Mouse (Mus musculus) heart, embryonic 15.5 days (tissue): ENCODE data around the gene Il22ra2. TPM values are rescaled to one million over a fixed set of nuclear protein-coding genes. Genes with fewer than 3 reads are reported as not detected.
A peak's percentile ranks its signal among the peaks of the same experiment; 100 is the strongest.

Experiments
- ATAC-seq: fragments of 200-750 bp; cut with Nextera tagmentation; replicated peaks from 2 replicates; pipeline ENCODE4 v1.8.0; 2017; ENCODE audit warnings: low read depth, moderate TSS enrichment; ENCODE audit not compliant: insufficient number of reproducible peaks, insufficient read depth, low FRiP score
- H3K27ac ChIP-seq: fragments of 300-500 bp; sonication (generic); 2 replicates; pipeline ENCODE4 v1.5.1; 2015; ENCODE audit warnings: mild to moderate bottlenecking, inconsistent platforms
- H3K27me3 ChIP-seq: fragments of 300-500 bp; sonication (generic); 2 replicates; pipeline ENCODE4 v1.6.1; 2015; ENCODE audit warnings: inconsistent platforms
- H3K36me3 ChIP-seq: fragments of 300-500 bp; sonication (generic); 2 replicates; pipeline ENCODE4 v1.6.1; 2015; ENCODE audit warnings: mild to moderate bottlenecking, inconsistent platforms
- H3K4me1 ChIP-seq: fragments of 300-500 bp; sonication (generic); replicated peaks from 2 replicates; pipeline ENCODE4 v1.6.1; 2015; ENCODE audit warnings: inconsistent platforms
- H3K4me2 ChIP-seq: fragments of 300-500 bp; sonication (generic); 2 replicates; pipeline ENCODE4 v1.6.1; 2015; ENCODE audit warnings: inconsistent platforms, mild to moderate bottlenecking, moderate library complexity
- H3K4me3 ChIP-seq: fragments of 300-500 bp; sonication (generic); 2 replicates; pipeline ENCODE4 v1.5.1; 2015; ENCODE audit warnings: mild to moderate bottlenecking, inconsistent platforms
- H3K9ac ChIP-seq: fragments of 300-500 bp; sonication (generic); 2 replicates; pipeline ENCODE4 v1.6.1; 2015; ENCODE audit warnings: mild to moderate bottlenecking, inconsistent platforms
- H3K9me3 ChIP-seq: fragments of 300-500 bp; sonication (generic); replicated peaks from 2 replicates; pipeline ENCODE4 v1.6.1; 2016; ENCODE audit warnings: inconsistent platforms
- WGBS: fragments of 180-500 bp; shearing (Covaris S2); methylation state at CpG from one replicate; pipeline ENCODE4 v1.1.7; 2015; ENCODE audit warnings: mixed read lengths; 5-methylcytosine and 5-hydroxymethylcytosine counted together
- polyA plus RNA-seq: library from polyadenylated mRNA; unstranded; fragments of >200 nt; fragmentation: Nextera tagmentation; extraction: Ambion mirVana; gene quantifications from 2 replicates; pipeline ENCODE4 v1.2.1, GENCODE M21; 2015

Il22ra2 gene
- polyA plus RNA-seq, 1 experiment from 2014 or later: not detected

DNA sequence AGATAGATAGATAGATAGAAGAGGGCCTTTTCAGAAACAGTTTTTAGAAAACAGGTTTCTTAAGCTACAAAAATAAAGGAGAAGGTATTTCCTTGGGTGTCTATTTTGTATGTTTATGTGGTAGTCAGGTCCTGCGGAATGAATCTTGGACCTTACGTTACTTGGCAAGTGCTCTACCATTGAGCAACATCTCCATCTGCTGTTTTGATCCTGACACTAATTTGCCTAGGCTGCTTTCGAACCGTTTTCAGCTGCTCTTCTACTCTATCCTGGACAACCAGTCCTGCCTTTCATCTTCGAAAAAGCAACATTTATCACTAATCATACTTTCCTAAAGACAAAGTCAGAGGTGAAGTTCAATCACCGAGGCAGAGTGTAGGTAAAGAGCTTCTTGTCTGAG lies 18.6 kb upstream of the Il22ra2 start:
- no peak overlapping the region for H3K4me3 ChIP-seq
- H3K9me3 ChIP-seq: no peaks in the 10 kb centered on the region
- no peaks in the 10 kb centered on the region for H3K4me1 ChIP-seq
- no peak overlapping the region for H3K4me2 ChIP-seq
- no peak for ATAC-seq
- peaks cover 77% of the 10 kb centered on the region for H3K36me3 ChIP-seq
- H3K27me3 ChIP-seq: no peaks in the 10 kb centered on the region
- 89% methylated on average over 6 of the region's 6 CpGs for WGBS
- no peak overlapping the region for H3K9ac ChIP-seq
- no peak overlapping the region for H3K27ac ChIP-seq

DNA sequence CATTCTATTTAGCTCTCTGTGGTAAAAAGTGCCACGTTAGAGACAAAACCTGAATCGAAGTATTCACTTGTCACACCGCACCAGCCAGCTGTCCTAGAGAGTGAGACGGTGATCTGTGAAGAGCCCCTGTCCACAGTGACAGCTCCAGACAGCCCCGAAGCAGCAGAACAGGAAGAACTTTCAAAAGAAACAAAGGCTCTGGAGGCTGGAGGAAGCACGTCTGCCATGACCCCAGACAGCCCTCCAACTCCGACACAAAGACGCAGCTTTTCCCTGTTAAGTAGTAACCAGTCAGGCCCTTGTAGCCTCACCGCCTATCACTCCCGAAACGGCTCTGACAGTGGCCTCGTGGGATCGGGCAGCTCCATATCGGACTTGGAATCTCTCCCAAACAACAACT lies 12.7 kb upstream of the Il22ra2 start:
- Histone ChIP-seq H3K9me3 (no peaks in the 10 kb centered on the region), H3K4me2 (no peak overlapping the region), H3K27me3 (no peaks in the 10 kb centered on the region), H3K27ac (peak overlapping the region; percentile 38; the same call in 1 of the 2 replicates), H3K4me3 (no peak overlapping the region), H3K36me3 (peaks cover 48% of the 10 kb centered on the region), H3K4me1 (peaks cover 12% of the 10 kb centered on the region), H3K9ac (no peak overlapping the region)
- ATAC-seq: no peak
- WGBS: 54% methylated on average over 14 of the region's 14 CpGs

DNA sequence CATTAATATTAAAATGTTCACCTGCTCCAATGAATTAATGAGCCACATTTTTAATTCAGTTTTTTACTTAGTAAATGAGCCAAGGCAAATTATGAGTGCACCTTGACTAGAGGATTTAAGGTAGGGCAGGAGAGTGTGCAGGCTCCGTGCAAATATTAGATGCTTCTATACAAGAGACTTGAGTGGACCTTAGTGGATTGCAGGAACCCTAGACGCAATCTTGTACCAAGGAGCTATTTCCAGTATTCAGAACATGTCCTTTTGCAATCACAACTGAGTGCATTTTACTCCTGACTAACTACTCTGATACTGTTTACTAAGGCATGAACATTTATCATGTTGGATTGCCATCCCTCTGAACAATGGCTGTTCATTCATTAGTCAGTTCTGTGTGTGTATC lies 10.2 kb upstream of the Il22ra2 start:
- WGBS: 50% methylated on average over 2 of the region's 2 CpGs
- Histone ChIP-seq H3K4me2 (no peak overlapping the region), H3K9ac (no peak overlapping the region), H3K9me3 (no peaks in the 10 kb centered on the region), H3K4me1 (peaks cover 12% of the 10 kb centered on the region), H3K27me3 (no peaks in the 10 kb centered on the region), H3K36me3 (peaks cover 25% of the 10 kb centered on the region), H3K4me3 (no peak overlapping the region), H3K27ac (no peak overlapping the region)
- ATAC-seq: no peak

DNA sequence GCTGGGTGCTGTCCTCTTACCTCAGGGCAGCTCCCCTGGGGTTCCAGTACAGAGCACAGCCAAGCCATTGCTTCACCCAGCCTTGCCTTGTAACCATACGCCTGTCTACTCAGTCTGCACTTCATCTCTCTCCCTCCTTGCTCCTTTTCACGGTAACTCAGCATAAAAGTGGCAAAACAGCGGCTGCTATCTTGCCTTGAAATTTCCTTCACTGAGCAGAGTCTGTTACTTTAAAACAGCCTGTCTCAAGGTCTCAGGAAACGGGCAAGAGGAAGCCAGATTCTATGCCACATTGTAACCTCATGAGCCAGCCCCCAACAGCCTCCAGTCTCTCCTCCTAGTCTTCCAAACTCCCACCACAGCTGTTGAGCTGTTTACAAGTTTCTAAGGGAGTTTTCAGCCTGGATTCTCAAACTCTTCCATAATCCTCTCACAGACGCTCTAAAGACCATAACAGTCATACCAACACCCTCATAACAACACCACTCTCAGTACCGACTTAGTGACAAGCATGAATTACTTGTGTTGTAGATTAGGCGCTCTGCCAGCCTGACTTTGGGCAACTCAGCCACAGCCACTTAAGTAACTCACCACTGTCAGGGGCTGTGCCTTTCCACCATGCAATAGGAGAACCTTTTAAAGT lies 8.6 kb upstream of the Il22ra2 start:
- peaks cover 17% of the 10 kb centered on the region for H3K36me3 ChIP-seq
- no peaks in the 10 kb centered on the region for H3K9me3 ChIP-seq
- peak overlapping the region; percentile 45 for H3K4me2 ChIP-seq
- no peaks in the 10 kb centered on the region for H3K27me3 ChIP-seq
- H3K4me3 ChIP-seq: no peak overlapping the region
- no peak overlapping the region for H3K9ac ChIP-seq
- 20% methylated on average over 7 of the region's 7 CpGs for WGBS
- peaks cover 12% of the 10 kb centered on the region for H3K4me1 ChIP-seq
- peak overlapping the region; percentile 78 for H3K27ac ChIP-seq
- ATAC-seq: peak; percentile 64

DNA sequence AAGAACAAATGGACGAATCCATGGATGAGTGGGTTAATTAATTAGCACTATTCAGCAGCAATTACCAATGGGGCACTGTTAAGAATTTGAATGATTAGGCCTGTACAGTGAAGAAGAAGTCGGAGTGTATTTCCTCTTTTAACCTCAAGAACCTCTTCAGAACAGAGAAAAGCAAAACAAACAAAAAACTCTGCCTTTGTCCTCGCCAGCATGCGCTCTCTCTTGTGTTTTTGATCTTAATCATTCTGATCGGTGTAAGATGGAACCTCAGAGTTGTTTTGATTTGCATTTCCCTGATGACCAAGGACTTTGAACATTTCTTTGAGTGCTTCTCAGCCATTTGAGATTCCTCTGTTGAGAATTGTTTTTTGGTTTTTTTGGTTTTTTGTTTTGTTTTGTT lies 2.1 kb upstream of the Il22ra2 start:
- H3K4me3 ChIP-seq: no peak overlapping the region
- no peak for ATAC-seq
- H3K27me3 ChIP-seq: no peaks in the 10 kb centered on the region
- no peaks in the 10 kb centered on the region for H3K9me3 ChIP-seq
- H3K9ac ChIP-seq: no peak overlapping the region
- no peaks in the 10 kb centered on the region for H3K4me1 ChIP-seq
- H3K4me2 ChIP-seq: no peak overlapping the region
- WGBS: 64% methylated on average over 5 of the region's 5 CpGs
- H3K27ac ChIP-seq: no peak overlapping the region
- no peaks in the 10 kb centered on the region for H3K36me3 ChIP-seq

DNA sequence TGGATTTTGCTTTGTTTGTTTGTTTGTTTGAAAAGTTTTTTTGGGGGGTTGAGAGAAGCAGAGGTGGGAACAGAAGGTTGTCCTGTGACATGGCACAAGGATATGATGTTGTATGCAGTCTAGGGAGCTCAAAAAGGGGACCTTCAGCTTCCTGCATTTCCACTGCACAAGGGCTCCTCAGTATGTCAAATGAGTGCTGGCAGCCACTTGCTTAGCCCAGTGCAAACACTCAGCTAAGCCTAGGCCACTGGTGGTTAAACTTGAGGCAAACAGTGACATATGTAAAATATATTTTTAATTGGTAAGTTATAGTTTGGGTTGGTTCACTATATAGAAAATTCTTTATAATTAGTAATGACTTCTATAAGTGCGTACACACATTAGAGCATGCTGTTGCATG lies 2.8 kb downstream of the Il22ra2 start:
- no peaks in the 10 kb centered on the region for H3K9me3 ChIP-seq
- no peak overlapping the region for H3K4me3 ChIP-seq
- no peaks in the 10 kb centered on the region for H3K36me3 ChIP-seq
- no peaks in the 10 kb centered on the region for H3K27me3 ChIP-seq
- no peak overlapping the region for H3K4me2 ChIP-seq
- H3K4me1 ChIP-seq: no peaks in the 10 kb centered on the region
- WGBS: 68% methylated on average over 1 of the region's 1 CpGs
- no peak overlapping the region for H3K9ac ChIP-seq
- ATAC-seq: no peak
- no peak overlapping the region for H3K27ac ChIP-seq

DNA sequence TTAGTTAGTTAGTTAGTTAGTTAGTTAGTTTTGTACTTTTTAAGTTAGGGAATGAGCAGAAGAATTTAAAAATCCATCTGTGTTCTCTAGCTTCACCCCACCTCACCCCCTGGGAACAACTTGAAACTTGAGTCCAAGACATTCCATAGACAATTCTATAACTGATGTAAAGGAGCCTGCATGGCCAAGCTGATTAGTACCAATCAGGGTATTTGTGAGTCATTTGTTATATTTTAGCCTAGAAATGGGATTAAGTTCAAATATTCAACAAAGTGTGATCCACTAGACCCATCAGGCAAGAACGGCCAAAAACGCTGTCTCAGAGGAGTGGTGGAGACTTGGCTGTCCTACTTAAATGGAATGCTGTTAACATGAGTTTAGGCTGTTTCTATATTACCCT lies 5.5 kb downstream of the Il22ra2 start:
- Histone ChIP-seq H3K4me1 (no peaks in the 10 kb centered on the region), H3K27me3 (no peaks in the 10 kb centered on the region), H3K4me3 (no peak overlapping the region), H3K27ac (no peak overlapping the region), H3K4me2 (no peak overlapping the region), H3K36me3 (no peaks in the 10 kb centered on the region), H3K9me3 (no peaks in the 10 kb centered on the region), H3K9ac (no peak overlapping the region)
- WGBS: 80% methylated on average over 2 of the region's 2 CpGs
- ATAC-seq: no peak

DNA sequence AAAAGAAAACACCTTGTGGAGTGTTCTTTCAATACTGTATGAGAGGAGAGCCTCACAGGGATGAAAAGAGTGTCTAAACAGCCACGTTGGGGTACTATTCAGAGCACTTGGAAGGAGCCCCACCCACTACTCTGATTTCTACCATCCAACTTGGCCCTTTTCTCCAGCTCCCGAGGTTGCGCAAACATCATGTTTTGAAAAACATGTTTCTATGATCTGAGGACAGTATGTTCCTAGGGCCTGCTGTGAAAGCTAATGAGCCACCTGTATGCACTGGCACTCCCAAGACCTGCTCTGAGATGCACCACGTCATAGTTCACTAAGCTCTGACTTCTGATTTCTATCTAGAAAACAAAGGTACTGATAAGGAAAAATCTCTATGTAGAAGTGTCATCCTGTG lies 6.0 kb downstream of the Il22ra2 start:
- Histone ChIP-seq H3K27ac (no peak overlapping the region), H3K4me2 (no peak overlapping the region), H3K27me3 (no peaks in the 10 kb centered on the region), H3K9ac (no peak overlapping the region), H3K4me3 (no peak overlapping the region), H3K4me1 (no peaks in the 10 kb centered on the region), H3K36me3 (no peaks in the 10 kb centered on the region), H3K9me3 (no peaks in the 10 kb centered on the region)
- WGBS: 78% methylated on average over 4 of the region's 4 CpGs
- ATAC-seq: no peak

DNA sequence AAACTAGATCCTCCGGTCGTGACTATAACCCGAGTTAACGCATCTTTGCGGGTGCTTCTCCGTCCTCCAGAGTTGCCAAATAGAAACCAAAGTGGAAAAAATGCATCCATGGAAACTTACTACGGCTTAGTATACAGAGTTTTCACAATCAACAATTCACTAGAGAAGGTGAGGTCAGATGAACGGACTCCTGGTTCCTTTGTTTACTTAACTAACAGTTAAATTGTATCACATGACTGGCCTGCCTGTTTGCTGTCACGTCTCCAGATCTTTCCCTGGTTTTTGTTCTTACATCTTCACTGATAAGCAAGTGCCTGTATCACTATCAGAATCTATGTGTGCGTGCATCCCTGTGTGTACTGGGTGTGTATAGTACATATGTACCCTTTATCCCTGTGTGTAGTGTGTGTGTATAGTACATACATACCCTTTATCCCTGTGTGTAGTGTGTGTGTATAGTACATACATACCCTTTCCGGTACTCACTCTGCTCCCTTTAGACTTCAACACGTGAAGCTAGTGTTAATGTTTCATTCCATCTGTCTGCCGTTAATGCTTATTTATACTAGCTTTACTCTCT lies 9.9 kb downstream of the Il22ra2 start:
- no peaks in the 10 kb centered on the region for H3K36me3 ChIP-seq
- H3K4me1 ChIP-seq: no peaks in the 10 kb centered on the region
- H3K9ac ChIP-seq: no peak overlapping the region
- no peak overlapping the region for H3K27ac ChIP-seq
- no peaks in the 10 kb centered on the region for H3K9me3 ChIP-seq
- no peak overlapping the region for H3K4me2 ChIP-seq
- H3K27me3 ChIP-seq: no peaks in the 10 kb centered on the region
- H3K4me3 ChIP-seq: no peak overlapping the region
- no peak for ATAC-seq
- 67% methylated on average over 13 of the region's 13 CpGs for WGBS

DNA sequence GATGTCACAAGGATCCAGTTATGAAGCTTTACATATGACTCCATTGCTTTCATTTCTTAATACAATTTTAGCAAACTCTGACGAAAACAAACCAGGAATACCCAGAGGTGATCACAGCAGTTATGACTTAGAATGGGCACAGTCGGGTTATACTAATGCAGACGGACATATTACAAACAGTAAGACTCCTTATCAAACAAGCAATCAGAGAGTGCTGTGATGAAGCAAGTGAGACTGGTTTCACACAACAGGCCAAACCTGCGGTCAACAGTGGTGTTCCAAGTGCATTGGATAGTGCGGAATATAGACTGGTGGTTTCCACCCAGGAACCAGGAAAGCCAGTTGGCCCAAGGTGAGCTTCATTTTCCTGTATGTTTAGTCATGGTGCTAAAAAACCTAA lies 17.1 kb downstream of the Il22ra2 start:
- H3K27ac ChIP-seq: no peak overlapping the region
- H3K9ac ChIP-seq: no peak overlapping the region
- H3K36me3 ChIP-seq: no peaks in the 10 kb centered on the region
- H3K9me3 ChIP-seq: no peaks in the 10 kb centered on the region
- no peaks in the 10 kb centered on the region for H3K27me3 ChIP-seq
- no peak for ATAC-seq
- WGBS: 73% methylated on average over 5 of the region's 5 CpGs
- no peak overlapping the region for H3K4me2 ChIP-seq
- no peak overlapping the region for H3K4me3 ChIP-seq
- no peaks in the 10 kb centered on the region for H3K4me1 ChIP-seq

DNA sequence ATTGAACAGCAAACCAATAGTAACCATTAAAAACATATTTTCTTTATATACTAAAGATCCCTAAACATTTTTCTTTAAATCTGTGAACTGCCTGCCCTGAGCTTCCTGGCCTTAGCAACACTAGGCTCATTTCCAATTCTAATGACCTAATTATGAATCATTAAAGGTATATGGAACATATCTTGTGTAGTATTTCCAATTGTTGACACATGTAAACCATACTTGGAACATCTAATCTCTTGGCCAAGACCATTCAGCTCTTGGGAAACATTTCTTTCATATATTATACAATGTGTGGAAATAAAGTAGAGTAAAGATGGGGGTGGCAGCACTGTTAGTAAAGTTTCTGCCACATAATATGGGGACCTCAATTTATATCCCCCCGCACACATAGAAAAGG lies 17.8 kb downstream of the Il22ra2 start:
- 83% methylated on average over 1 of the region's 1 CpGs for WGBS
- Histone ChIP-seq H3K4me3 (no peak overlapping the region), H3K27ac (no peak overlapping the region), H3K36me3 (no peaks in the 10 kb centered on the region), H3K9me3 (no peaks in the 10 kb centered on the region), H3K9ac (no peak overlapping the region), H3K27me3 (no peaks in the 10 kb centered on the region), H3K4me2 (no peak overlapping the region), H3K4me1 (no peaks in the 10 kb centered on the region)
- no peak for ATAC-seq

DNA sequence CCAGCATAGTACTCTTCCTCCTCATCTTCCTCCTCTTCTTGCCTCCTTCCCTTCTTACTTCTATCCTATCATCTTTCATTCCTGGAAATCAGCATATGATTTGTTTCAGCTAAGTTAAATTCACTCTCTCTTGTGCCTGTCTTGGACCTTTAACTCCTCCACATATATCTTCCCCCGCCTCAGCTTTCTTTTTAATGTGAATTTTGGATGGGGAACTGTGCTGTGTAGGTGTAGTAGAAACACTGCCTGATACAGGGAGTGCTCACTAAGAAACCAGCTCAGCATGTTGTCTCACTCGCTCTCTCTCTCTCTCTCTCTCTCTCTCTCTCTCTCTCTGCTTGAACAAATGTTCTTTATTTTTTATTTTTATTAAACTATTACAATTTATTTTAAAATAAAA lies 23.3 kb downstream of the Il22ra2 start:
- no peak overlapping the region for H3K4me2 ChIP-seq
- no peak overlapping the region for H3K9ac ChIP-seq
- no peaks in the 10 kb centered on the region for H3K4me1 ChIP-seq
- no peak overlapping the region for H3K4me3 ChIP-seq
- no peaks in the 10 kb centered on the region for H3K27me3 ChIP-seq
- no peaks in the 10 kb centered on the region for H3K36me3 ChIP-seq
- H3K9me3 ChIP-seq: no peaks in the 10 kb centered on the region
- H3K27ac ChIP-seq: no peak overlapping the region
- 84% methylated on average over 2 of the region's 2 CpGs for WGBS
- ATAC-seq: no peak
